Mouse (Mus musculus) midbrain, embryonic 13.5 days (tissue): ENCODE data around the gene Vipas39. TPM values are rescaled to one million over a fixed set of nuclear protein-coding genes. Genes with fewer than 3 reads are reported as not detected.
A peak's percentile ranks its signal among the peaks of the same experiment; 100 is the strongest.
"Not testable (repeated sequence)": the region's sequence is repeated elsewhere in the genome, so short reads cannot be mapped to it uniquely, and the experiment has no call there.

ENCODE experiments used
- ATAC-seq: fragments of 200-750 bp; cut with Nextera tagmentation; 2 replicates; pipeline ENCODE4 v1.8.0; 2017; ENCODE audit warnings: mild to moderate bottlenecking, moderate TSS enrichment, moderate library complexity
- H3K27ac ChIP-seq: fragments of 300-500 bp; sonication (generic); 2 replicates; pipeline ENCODE4 v1.5.1; 2015; ENCODE audit warnings: inconsistent platforms, mild to moderate bottlenecking, moderate library complexity
- H3K27me3 ChIP-seq: fragments of 300-500 bp; sonication (generic); 2 replicates; pipeline ENCODE4 v1.6.1; 2015; ENCODE audit warnings: mild to moderate bottlenecking, inconsistent platforms
- H3K36me3 ChIP-seq: fragments of 300-500 bp; sonication (generic); 2 replicates; pipeline ENCODE4 v1.6.1; 2015; ENCODE audit warnings: mild to moderate bottlenecking, inconsistent platforms
- H3K4me1 ChIP-seq: fragments of 300-500 bp; sonication (generic); replicated peaks from 2 replicates; pipeline ENCODE4 v1.6.1; 2015; ENCODE audit warnings: inconsistent platforms
- H3K4me2 ChIP-seq: fragments of 300-500 bp; sonication (generic); replicated peaks from 2 replicates; pipeline ENCODE4 v1.6.1; 2015; ENCODE audit warnings: moderate library complexity, mild to moderate bottlenecking, inconsistent platforms
- H3K4me3 ChIP-seq: fragments of 300-500 bp; sonication (generic); replicated peaks from 2 replicates; pipeline ENCODE4 v1.5.1; 2015; ENCODE audit warnings: mild to moderate bottlenecking, inconsistent platforms
- H3K9ac ChIP-seq: fragments of 300-500 bp; sonication (generic); replicated peaks from 2 replicates; pipeline ENCODE4 v1.6.1; 2015; ENCODE audit warnings: mild to moderate bottlenecking, inconsistent platforms
- H3K9me3 ChIP-seq: fragments of 300-500 bp; sonication (generic); 2 replicates; pipeline ENCODE4 v1.6.1; 2016; ENCODE audit warnings: mild to moderate bottlenecking, inconsistent platforms
- WGBS: fragments of 180-500 bp; shearing (Covaris S2); methylation state at CpG from one replicate; pipeline ENCODE4 v1.1.7; 2015; 5-methylcytosine and 5-hydroxymethylcytosine counted together
- polyA plus RNA-seq: library from polyadenylated mRNA; unstranded; fragments of >200 nt; fragmentation: Nextera tagmentation; extraction: Ambion mirVana; gene quantifications from 2 replicates; pipeline ENCODE4 v1.2.1, GENCODE M21; 2015

The Vipas39 gene
- polyA plus RNA-seq, 1 experiment from 2014 or later = 67.3 TPM

DNA sequence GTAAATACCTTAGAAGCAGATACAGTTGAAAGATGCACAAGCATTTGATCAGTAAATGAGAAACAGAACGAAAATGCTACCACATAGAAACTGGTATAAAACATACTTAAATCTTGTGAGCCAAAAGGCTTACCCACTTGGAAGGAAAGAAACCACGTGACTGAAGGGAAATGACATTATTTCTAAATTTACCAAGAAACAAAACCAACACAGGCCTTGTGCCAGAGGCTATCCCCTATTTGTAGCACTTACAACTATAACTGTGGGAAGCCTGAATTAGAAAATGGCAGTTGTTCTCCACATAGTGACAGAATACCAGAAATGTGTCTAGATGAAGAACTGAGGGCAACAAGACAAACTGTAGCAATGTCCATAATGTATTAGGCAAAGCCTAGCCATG lies 50.0 kb downstream of the Vipas39 start:
- WGBS = 82% methylated on average over 2 of the region's 2 CpGs
- ATAC-seq = no peak

DNA sequence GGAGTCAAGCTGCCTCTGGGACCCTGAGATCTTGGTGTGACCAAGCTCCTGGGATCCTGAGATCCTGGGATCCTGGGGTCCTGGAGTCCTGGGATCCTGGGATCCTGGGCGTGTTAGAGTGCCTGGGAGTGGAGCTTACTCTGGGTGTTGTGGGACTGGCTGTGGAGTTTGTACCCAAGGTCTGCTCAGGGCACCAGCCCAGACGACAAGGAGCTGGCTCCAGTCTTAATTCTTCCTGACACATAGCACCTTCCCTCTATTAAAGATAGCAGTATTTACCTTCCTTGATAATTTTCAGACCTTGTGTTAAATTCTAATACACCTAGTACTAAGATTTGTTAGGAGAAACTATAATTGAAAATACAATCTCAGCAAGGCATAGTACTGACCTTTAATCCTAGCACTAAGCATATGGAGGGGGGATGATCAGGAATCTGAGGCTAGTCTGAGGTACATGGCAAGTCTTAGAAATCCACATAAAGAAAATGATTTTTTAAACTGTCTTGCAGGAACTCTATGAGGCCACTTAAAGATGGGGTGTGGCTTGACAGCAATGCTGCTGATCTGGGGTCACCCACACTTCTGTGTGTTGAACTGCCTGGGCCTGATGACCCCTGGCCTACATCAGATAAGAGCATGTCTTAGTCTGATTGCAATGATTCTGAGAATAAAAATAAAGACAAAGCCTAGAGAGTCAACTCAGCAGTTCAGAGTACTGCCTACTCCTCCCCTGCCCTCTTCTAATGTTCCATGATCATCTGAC lies 53.0 kb downstream of the Vipas39 start:
- H3K36me3 ChIP-seq = no peaks in the 10 kb centered on the region
- no peak overlapping the region for H3K9ac ChIP-seq
- H3K4me3 ChIP-seq = no peak overlapping the region
- no peak for ATAC-seq
- WGBS = 68% methylated on average over 2 of the region's 2 CpGs
- H3K27me3 ChIP-seq = no peaks in the 10 kb centered on the region
- no peaks in the 10 kb centered on the region for H3K4me1 ChIP-seq
- H3K9me3 ChIP-seq = no peaks in the 10 kb centered on the region
- no peak overlapping the region for H3K4me2 ChIP-seq
- H3K27ac ChIP-seq = no peak overlapping the region

More for the DNA sequence above, 50.0 kb downstream of the Vipas39 start:
- no peak overlapping the region for H3K4me2 ChIP-seq
- H3K36me3 ChIP-seq = 0 out of 2 replicates have a peak, but pooled peaks cover under 1% of the 10 kb centered on the region
- H3K4me3 ChIP-seq = no peak overlapping the region
- no peak overlapping the region for H3K9ac ChIP-seq
- no peak overlapping the region for H3K27ac ChIP-seq
- H3K4me1 ChIP-seq = 0 out of 2 replicates have a peak, but pooled peaks cover 4% of the 10 kb centered on the region
- no peaks in the 10 kb centered on the region for H3K9me3 ChIP-seq
- H3K27me3 ChIP-seq = no peaks in the 10 kb centered on the region

DNA sequence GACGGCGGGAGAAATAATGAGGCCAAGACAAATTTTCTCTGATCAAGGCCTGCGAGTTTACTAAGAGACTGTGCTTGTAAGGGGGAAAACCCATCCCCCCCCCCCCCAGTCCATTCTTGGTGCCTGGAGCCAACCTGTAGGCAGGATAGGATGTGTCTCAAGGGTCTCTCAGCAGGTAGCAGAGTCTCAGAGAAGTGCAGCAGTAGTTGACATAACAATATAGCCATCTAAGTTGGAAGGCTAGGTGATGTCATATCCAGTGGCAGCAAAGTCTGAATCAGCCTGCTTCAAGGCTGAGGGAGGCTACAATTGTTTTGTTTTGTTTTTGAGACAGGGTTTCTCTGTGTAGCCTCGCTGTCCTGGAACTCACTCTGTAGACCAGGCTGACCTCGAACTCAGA lies 60.3 kb downstream of the Vipas39 start:
- not testable (repeated sequence) for H3K27ac ChIP-seq, H3K9ac ChIP-seq, ATAC-seq, H3K4me2 ChIP-seq, H3K4me3 ChIP-seq, H3K4me1 ChIP-seq, H3K27me3 ChIP-seq, H3K9me3 ChIP-seq, H3K36me3 ChIP-seq
- WGBS = 90% methylated on average over 5 of the region's 5 CpGs

DNA sequence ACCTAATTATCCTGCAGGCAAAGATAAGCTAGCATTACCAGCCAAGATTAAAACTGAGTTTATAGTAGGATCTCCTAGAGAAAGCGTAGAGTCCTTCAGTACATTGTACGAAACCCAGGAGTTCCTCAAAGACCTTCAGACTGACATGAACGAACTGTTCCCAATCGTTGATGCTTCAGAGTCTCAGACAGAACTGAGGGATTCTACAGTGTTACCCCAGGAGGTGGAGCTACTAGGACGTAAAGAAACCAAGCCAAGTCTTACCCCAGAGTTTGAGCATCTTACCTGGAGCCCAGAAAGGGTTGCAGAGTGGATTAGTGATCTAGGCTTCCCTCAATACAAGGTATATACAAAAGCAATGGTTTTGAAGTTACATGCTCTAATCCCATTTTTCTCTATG lies 64.4 kb downstream of the Vipas39 start:
- Histone ChIP-seq H3K9ac (no peak overlapping the region), H3K4me3 (no peak overlapping the region), H3K27ac (no peak overlapping the region), H3K27me3 (0 out of 2 replicates have a peak, but pooled peaks cover 6% of the 10 kb centered on the region), H3K9me3 (no peaks in the 10 kb centered on the region), H3K4me2 (no peak overlapping the region), H3K4me1 (peaks cover 22% of the 10 kb centered on the region), H3K36me3 (no peaks in the 10 kb centered on the region)
- 77% methylated on average over 5 of the region's 5 CpGs for WGBS
- ATAC-seq = no peak

DNA sequence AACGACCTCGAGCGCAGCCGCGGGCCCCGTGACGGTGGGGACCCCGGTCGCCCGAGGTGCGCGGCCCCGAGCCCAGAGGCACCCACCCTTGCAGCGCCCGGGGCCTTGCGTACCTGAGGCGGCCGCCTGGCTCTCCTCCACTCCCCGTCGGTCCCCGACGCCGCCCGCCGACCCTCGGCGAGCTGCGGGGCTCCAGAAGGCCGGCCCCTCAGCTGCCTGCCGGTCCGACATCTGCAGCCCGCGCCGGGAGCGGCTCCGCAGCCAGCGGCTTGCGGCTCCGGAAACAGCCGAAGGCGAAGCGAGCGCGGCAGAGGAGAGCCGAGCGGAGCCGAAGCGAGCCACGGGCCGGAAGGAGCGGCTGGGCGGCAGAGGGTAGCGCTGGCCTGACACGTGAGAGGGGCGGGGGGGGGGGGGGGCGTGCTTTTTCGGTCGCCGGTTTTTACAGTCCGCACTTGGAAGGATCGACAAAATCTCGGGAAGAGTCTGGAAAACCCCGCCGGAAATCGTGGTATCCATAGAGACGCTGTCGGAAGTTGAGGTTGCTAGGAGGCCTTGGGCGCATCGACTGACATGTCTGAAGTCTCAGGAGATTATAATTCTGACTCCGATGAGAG lies 66.0 kb downstream of the Vipas39 start, which contains the start of gene Tmed8:
Gene Tmed8, minus strand, starts transcription at position 482 of the 614 bp plus-strand sequence.
- H3K27me3 ChIP-seq = 0 out of 2 replicates have a peak, but pooled peaks cover 6% of the 10 kb centered on the region
- H3K36me3 ChIP-seq = no peaks in the 10 kb centered on the region
- peak within 1 kb of the TSS; percentile 81 for H3K4me2 ChIP-seq
- peak within 1 kb of the TSS; percentile 82 for H3K4me3 ChIP-seq
- no peaks in the 10 kb centered on the region for H3K9me3 ChIP-seq
- H3K4me1 ChIP-seq = peaks cover 22% of the 10 kb centered on the region
- under 1% methylated on average over 52 of the region's 70 CpGs for WGBS
- H3K9ac ChIP-seq = peak within 1 kb of the TSS; percentile 96
- peak; percentile 98 for ATAC-seq
- peak within 1 kb of the TSS; percentile 93 for H3K27ac ChIP-seq

DNA sequence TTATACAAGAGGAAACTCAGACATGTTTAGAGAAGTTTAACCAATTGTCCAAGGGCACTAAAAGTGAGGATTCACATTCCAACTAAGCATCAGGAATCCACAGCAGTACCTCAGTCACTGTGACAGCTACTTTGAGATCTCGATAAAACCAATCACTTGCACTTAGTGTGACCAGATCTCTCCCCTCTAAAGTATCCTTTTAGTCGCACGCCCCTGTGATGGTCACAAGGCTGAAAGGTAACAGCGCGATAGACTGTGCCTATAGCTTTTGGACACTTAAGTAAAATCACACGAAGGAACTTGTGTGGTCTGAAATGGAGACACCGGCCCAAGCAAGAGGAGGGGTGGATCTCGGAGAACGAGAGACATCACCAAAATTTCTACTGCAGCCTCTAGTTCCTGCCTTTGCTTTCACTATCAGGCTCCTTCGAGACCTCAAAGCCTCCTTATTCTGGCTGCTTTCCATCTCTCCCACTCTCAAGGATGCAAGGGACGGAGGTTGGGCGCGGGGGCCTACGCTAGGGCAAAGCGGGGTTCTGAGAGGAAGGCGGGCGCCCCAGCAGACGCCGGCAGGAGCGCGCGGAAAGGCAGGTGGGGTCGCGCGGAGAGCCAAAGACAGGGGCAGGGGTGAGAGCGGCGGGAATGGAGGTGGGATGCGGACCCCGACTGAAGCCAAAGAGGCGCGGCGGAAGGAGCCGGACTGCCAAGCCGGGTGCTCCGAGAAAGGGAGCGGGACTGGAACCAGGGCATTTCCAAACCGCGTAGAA lies 66.7 kb downstream of the Vipas39 start, which contains the start of gene Samd15:
Gene Samd15, plus strand, starts transcription at position 518 of the 767 bp plus-strand sequence.
- Histone ChIP-seq H3K4me1 (peaks cover 22% of the 10 kb centered on the region), H3K4me2 (peak within 1 kb of the TSS; percentile 81), H3K9me3 (no peaks in the 10 kb centered on the region), H3K9ac (peak within 1 kb of the TSS; percentile 96), H3K27me3 (0 out of 2 replicates have a peak, but pooled peaks cover 6% of the 10 kb centered on the region), H3K27ac (peak within 1 kb of the TSS; percentile 93), H3K4me3 (peak within 1 kb of the TSS; percentile 82), H3K36me3 (no peaks in the 10 kb centered on the region)
- ATAC-seq = no peak; the same call in 1 of the 2 replicates
- WGBS = under 1% methylated on average over 38 of the region's 38 CpGs

DNA sequence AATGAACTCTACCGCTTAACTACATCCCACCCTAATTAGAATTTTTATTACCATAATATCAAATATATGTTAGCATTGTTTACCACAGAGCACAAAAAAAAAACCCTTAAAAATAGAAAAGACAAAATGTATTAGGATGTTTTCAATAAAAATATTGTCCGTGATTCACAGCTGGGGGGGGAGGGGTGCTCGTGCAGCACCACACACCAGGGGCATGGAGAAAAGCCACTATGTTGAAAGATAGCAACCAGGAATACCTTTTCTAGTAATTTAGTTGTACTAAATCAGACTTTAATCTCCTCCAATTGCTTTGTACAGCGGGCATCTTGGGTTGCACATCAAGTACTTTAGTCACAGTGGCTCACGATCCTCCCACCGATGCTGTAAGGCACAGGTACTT lies 67.3 kb downstream of the Vipas39 start:
- peak overlapping the region; percentile 96 for H3K9ac ChIP-seq
- no peak overlapping the region for H3K27ac ChIP-seq
- H3K27me3 ChIP-seq = 0 out of 2 replicates have a peak, but pooled peaks cover 6% of the 10 kb centered on the region
- WGBS = 39% methylated on average over 6 of the region's 6 CpGs
- peak overlapping the region; percentile 81 for H3K4me2 ChIP-seq
- H3K4me3 ChIP-seq = peak overlapping the region; percentile 82
- H3K4me1 ChIP-seq = peaks cover 22% of the 10 kb centered on the region
- ATAC-seq = no peak
- no peaks in the 10 kb centered on the region for H3K36me3 ChIP-seq
- H3K9me3 ChIP-seq = no peaks in the 10 kb centered on the region

DNA sequence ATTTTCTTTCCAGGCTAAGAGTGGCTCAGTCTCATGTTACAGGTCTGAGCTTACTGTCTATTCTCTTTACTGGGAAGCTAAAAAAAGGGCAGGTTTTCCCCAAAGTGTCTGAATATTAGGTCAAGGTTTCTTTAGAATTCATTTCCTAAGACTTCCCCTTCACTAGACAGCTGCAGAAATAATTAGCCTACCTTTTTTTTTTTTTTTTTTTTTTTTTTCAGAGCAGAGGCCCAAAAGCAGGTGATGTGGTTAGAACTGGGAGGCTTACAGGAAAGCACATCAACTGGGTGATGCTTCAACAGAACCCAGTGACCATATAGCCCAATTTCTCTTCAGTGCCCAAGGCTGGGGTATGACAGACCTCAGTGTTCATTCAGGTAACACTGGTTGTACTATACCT lies 69.7 kb downstream of the Vipas39 start:
- Histone ChIP-seq H3K9me3 (no peaks in the 10 kb centered on the region), H3K4me1 (peaks cover 22% of the 10 kb centered on the region), H3K27me3 (0 out of 2 replicates have a peak, but pooled peaks cover 2% of the 10 kb centered on the region), H3K4me2 (no peak overlapping the region), H3K36me3 (no peaks in the 10 kb centered on the region), H3K4me3 (no peak overlapping the region), H3K9ac (no peak overlapping the region), H3K27ac (no peak overlapping the region)
- ATAC-seq = no peak

DNA sequence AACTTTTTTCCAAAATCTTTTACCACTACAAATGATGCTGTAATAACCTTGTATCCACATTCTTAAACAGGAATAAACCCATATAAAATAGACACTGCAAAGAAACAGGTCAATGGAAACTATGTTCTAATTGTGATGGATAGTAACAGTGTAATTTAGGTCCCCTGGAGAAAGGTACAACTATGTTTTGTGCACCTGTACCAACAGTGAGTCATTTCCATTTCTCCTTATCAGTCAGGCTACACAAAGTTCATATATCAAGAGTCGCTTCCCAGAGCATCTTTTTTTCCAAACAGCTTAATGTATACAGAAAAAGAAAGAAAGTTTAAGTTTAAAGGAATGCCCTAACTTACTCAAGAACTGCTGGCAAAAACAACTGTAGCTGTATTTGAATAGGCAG lies 71.0 kb downstream of the Vipas39 start:
- Histone ChIP-seq H3K36me3 (no peaks in the 10 kb centered on the region), H3K4me2 (no peak overlapping the region), H3K4me1 (peaks cover 18% of the 10 kb centered on the region), H3K9me3 (no peaks in the 10 kb centered on the region), H3K27ac (no peak overlapping the region), H3K9ac (no peak overlapping the region), H3K27me3 (no peaks in the 10 kb centered on the region), H3K4me3 (no peak overlapping the region)
- ATAC-seq = no peak
- WGBS = 93% methylated on average over 1 of the region's 1 CpGs

DNA sequence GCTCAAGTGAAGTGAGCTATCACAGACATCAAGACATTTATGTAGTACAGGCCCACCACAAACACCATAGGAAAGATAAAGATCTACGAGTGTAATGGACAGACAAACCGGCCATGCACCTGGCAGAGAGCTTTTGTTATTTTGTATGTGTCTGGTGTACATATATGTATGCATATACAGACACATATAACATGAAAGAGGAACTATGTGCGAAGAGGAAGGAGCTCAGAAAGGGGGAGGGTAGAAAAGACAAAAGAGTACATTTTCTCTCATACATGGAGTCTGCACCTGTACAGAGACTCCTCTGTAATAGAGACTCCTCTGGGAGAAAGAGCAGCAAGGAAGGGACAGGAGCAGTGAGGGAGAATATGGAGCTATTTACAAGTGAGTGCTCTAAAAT lies 73.0 kb downstream of the Vipas39 start:
- Histone ChIP-seq H3K4me3 (no peak overlapping the region), H3K9me3 (no peaks in the 10 kb centered on the region), H3K27me3 (no peaks in the 10 kb centered on the region), H3K36me3 (no peaks in the 10 kb centered on the region), H3K9ac (no peak overlapping the region), H3K4me1 (peaks cover 4% of the 10 kb centered on the region; the same call in 1 of the 2 replicates), H3K4me2 (no peak overlapping the region), H3K27ac (no peak overlapping the region)
- 95% methylated on average over 3 of the region's 3 CpGs for WGBS
- no peak for ATAC-seq
